Mouse (Mus musculus): ENCODE results near the gene Plxna4. TPM values are rescaled to one million over a fixed set of nuclear protein-coding genes. Genes with fewer than 3 reads are reported as not detected.

Plxna4 gene
- total RNA-seq, 2 experiments from 2014 or later: 105 to 108 TPM

GRCm38 (mm10) chr6:32184402-32184985 lies 403.5 kb downstream of the Plxna4 start:
- no peak for DNase-seq (ENCODE audit: low spot score in 2 of 2)

DNA sequence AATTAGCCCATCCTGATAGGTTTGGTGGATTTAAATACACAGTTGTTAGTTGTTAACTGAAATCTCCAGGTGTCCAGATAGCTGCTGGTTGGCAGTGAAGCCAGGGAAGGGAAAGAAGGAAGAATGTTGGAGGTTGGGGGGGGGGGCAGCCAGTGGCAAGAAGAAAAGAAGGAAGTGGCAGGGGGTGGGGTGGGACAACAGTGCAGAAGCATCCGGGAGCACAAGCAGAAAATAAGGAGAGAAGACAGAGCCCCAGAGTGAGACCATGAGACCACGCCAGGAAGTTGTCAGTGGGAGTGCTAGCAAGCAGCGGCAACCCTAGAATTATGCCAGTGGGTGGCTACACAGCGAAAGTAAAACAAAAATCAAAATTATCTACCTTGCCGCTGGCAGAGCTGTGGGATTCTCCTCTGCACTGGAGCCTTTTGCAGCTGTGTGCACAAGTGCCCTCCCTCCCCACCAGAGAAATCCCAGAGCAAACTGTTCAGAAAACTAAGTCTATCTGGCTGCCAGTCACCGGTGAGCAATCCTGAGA lies 404.3 kb downstream of the Plxna4 start:
- no peak for DNase-seq (ENCODE audit: low spot score in 2 of 2)

DNA sequence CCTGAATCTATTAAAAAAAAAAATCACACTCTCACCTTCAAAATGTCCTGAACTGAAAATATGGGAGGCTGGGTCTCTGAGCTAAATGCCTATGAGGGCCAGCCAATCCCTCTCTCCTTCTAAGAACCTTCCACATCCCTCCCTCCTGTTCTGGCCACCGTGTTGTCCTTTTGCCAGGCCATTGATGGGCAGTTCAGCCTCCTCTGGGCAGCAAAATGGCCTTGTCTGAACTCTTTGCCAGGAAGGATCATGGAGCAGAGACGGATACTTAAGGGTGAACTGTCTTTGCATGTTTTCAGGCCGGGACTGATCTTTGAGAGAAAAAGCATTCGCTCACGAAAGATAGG lies 408.0 kb downstream of the Plxna4 start:
- DNase-seq (ENCODE audit: low spot score in 2 of 2): no peak

DNA sequence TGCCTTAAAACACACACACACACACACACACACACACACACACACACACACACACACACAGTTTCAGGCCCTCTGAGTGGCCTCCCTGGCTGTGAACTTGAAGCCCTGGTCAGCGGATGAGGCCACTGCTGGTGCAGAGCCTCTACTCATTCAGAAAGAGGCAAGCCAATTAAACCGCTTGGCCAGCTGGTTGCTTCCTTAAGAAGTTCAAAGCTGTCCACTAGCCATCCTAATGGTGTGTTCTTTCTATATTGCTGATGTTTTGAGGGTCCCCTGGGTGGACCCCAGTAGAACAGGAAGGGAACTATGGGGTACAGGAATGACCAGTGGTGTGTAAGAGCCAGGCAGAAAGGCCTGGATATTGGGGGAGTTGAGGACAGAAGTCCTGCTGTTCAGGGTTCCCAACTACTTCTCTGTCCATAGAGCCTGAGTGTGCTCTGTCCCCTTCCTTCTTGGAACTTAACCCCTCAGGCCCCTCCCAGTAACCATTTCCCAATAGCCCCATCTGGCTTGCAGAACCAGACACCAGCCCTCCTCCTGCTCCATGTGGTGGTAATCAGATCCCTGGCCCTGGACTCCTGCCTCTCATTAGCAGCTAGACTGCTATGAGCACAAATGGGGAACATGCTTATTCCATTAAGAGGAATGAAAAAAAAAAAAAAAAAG lies 408.5 kb downstream of the Plxna4 start:
- no peak for DNase-seq (ENCODE audit: low spot score in 2 of 2)

GRCm38 (mm10) chr6:32177905-32178304 lies 410.1 kb downstream of the Plxna4 start:
- DNase-seq (ENCODE audit: low spot score in 2 of 2): no peak

GRCm38 (mm10) chr6:32167725-32168124 lies 420.3 kb downstream of the Plxna4 start:
- no peak for DNase-seq (ENCODE audit: low spot score in 2 of 2)

- no peak for DNase-seq (ENCODE audit: low spot score in 2 of 2)
Measured at GRCm38 (mm10) chr6:32160370-32160769, 427.6 kb downstream of the Plxna4 start.

- DNase-seq (ENCODE audit: low spot score in 2 of 2): no peak
Measured at GRCm38 (mm10) chr6:32159931-32160330, 428.1 kb downstream of the Plxna4 start.

DNA sequence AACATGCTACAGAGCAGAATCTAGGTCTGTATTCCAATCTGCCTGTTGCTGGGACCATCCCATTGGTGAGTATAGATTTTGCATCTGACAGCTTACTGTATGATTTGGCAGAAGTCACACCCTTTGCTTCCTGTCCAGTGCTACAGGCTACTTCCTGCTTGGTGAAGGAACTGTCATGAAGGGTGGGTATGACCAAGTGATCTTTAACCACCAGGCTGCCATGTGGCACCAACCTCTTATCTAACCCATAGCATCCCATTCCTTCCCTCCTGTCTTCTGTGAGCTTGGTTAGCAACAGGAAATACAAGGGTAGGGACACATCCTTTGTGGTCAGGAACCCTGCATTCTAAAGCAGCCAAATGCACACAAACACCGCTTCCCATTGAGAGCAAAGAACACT lies 429.6 kb downstream of the Plxna4 start:
- DNase-seq (ENCODE audit: low spot score in 2 of 2): no peak

GRCm38 (mm10) chr6:32153170-32153569 lies 434.8 kb downstream of the Plxna4 start:
- DNase-seq (ENCODE audit: low spot score in 2 of 2): no peak

- no peak for DNase-seq (ENCODE audit: low spot score in 2 of 2)
Measured at GRCm38 (mm10) chr6:32150836-32151235, 437.2 kb downstream of the Plxna4 start.

DNA sequence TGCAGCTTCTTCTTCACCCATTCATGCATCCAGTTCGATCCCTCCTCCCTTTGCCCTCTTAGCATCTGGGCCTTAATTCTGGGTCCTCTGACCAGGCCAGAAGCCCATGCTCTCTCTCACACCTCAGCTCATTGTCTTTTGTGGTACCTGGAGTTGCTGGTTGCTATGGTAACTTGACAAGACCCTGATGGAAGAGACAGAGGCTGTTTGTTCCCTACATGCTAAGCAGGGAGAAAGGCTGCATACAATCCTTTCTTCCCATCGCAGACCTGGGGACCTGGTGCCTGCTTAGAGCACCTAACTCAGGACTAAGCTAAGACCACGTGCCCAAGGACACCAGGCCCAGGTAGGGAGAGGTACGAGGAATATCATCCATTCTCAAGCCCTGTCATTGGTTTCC lies 443.2 kb downstream of the Plxna4 start:
- no peak for DNase-seq (ENCODE audit: low spot score in 2 of 2)

GRCm38 (mm10) chr6:32139537-32139936 lies 448.5 kb downstream of the Plxna4 start:
- no peak for DNase-seq (ENCODE audit: low spot score in 2 of 2)

- no peak for DNase-seq (ENCODE audit: low spot score in 2 of 2)
Measured at GRCm38 (mm10) chr6:32126914-32127313, 461.1 kb downstream of the Plxna4 start.

DNA sequence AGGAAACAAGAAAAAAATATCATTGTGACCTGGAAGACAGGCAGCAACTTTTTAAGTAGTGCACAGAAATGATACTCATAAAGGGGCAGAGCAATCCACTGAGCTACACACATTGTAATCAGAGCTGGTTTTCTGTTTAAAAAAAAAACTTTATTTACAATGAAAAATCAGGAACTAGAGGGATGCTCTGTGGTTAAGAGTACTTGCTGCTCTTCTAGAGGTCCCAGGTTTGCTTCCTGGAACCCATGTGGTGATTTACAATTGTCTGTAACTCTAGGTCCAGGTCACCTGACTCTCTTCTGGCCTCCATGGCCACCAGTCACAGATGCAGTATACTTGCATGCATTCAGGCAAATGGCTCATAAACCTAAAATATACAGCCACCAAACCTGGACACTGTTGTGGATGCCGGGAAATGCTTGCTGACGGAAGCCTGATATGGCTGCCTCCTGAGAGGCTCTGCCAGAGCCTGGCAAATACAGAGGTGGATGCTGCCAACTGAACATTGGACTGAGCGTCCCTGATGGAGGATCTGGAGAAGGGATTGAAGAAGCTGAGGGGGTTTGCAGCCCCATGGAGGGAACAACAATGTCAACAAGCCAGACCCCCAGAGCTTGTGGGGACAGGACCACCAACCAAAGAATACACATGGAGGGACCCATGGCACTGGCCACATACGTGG lies 465.3 kb downstream of the Plxna4 start:
- DNase-seq (ENCODE audit: low spot score in 2 of 2): no peak

GRCm38 (mm10) chr6:32120931-32121330 lies 467.1 kb downstream of the Plxna4 start:
- DNase-seq (ENCODE audit: low spot score in 2 of 2): no peak

GRCm38 (mm10) chr6:32109207-32109606 lies 478.8 kb downstream of the Plxna4 start:
- no peak for DNase-seq (ENCODE audit: low spot score in 2 of 2)

DNA sequence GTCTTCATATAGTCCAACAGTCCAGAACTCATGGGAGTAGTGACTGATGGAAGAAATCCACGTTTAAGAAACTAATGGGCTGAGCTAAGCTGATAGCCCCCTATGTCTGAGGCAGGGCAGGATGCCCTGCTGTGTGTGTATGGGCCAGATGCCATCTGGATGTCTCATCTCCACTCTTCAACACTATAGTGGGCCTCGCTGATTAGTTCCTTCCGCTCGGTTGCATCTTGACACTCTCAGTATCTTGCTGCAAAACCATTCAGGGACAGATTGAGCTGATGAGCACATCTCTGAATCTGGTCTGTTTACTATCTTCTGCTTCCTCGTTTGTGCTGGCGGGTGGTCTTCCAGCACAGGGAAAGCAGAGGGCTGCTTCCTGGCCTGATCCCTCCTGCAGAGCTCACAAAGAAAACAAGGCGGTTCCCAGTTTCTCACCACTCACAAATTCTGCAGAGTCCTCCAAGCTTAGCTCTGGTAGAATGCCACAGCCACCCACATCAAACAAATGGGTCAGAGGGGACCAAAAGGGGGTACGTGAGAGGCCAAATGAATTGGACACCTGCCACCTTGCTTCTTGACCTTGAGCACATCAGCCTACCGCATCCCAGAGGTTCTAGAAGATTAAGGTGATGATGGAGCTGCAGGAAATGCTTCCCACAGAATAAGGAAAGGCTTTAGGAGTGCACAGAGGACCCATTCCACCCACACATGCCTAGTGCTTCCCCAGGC lies 482.3 kb downstream of the Plxna4 start:
- no peak for DNase-seq (ENCODE audit: low spot score in 2 of 2)

Measured in layer of hippocampus, adult 18-20 months (tissue).